Mouse (Mus musculus): ENCODE measurements around the gene Sidt1. TPM values are rescaled to one million over a fixed set of nuclear protein-coding genes. Genes with fewer than 3 reads are reported as not detected.

Sidt1 gene
- polyA plus RNA-seq, 1 experiment from 2014 or later: not detected

DNA sequence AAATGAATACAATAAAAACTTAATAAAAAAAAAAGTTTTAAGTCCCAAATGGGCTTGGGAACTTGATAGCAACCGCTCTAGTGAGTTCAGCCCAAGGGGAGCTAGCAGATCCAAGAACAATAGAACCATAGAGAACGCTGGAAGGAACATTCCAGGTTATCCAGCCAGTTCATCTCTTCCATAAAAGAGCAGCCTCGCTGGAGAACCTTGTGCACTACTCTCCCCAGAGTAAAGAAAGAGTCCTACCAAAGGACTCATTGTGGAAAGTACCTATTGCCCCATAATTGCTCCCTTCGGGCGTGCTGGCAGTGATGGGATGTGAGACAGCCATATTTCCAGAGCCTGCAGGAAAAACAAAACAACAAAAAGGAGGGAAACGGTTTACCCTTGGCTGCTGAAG, 63.4 kb downstream of the Sidt1 start:
- no peaks in the 10 kb centered on the region for H3K9me3 ChIP-seq (replicated peaks; ENCODE audit: control insufficient read depth, low read length)
- H3K27ac ChIP-seq (ENCODE audit: low read depth, low read length): no peak overlapping the region
- H3K4me3 ChIP-seq (ENCODE audit: low read depth, low read length): no peak overlapping the region
- H3K36me3 ChIP-seq (ENCODE audit: control insufficient read depth, insufficient read depth, low read length): no peaks in the 10 kb centered on the region
- no peak overlapping the region for H3K9ac ChIP-seq (ENCODE audit: low read depth, low read length)
- H3K27me3 ChIP-seq (ENCODE audit: control insufficient read depth, insufficient read depth, low read length): no peaks in the 10 kb centered on the region
- 71% methylated on average over 6 of the region's 6 CpGs for whole genome bisulfite sequencing (ENCODE audit: insufficient replicate concordance)
- no peak for ATAC-seq (replicated peaks; ENCODE audit: insufficient number of reproducible peaks, low FRiP score, low TSS enrichment)
- H3K4me1 ChIP-seq (ENCODE audit: control insufficient read depth, insufficient read depth, low read length): no peaks in the 10 kb centered on the region
- H3K4me2 ChIP-seq: no peak overlapping the region

DNA sequence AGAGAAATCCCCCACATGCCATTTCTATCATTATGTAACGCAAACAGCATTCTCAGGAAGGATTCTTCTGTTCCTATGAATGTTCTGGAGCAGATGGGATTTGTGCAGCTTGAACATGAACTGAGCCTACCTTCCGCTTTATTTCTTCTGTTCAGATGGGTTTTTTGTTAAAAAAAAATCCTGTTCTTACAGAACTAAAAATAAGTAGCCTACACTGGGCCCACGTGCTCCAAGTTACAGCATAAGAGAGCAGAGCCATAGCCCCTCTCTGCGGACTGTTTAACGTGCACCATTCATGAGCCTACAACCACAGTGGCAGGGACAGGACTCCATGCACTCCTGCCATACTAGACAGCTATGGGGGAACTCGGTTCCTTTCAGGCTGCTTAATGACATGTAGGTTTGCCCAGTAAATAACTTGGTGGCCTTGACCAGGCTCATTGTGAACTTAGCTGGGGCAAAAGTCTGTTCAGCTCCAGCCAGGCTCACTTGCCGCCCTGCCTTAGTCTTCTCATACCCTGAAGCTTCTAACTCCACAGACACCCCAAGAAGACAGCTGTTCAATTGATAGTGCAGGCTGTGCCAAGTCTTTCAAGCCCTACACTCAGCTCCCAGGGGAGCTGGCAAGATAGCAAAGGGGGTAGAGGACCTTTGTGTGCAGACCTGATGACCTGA, 64.3 kb downstream of the Sidt1 start:
- 85% methylated on average over 7 of the region's 7 CpGs for WGBS (ENCODE audit: insufficient replicate concordance)
- no peak overlapping the region for H3K4me3 ChIP-seq (ENCODE audit: low read depth, low read length)
- ATAC-seq (replicated peaks; ENCODE audit: insufficient number of reproducible peaks, low FRiP score, low TSS enrichment): no peak

DNA sequence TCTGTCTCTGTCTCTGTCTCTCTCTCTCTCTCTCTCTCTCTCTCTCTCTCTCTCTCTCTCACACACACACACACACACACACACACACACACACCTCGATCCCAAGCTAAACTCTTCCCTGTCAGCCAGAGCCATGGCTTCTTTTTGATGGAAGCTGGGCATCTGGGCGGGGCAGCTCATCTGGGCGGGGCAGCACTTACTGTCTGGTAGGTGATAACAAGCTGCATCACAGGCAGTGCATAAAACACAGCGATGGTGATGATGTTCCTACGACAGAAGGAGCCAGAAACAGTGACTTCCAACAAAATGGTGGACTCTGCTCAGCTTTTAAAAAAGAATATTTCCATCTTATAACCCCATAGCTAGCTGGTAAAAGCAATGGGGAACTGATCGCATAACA, 67.4 kb downstream of the Sidt1 start:
- Histone ChIP-seq H3K9me3 (replicated peaks; ENCODE audit: control insufficient read depth, low read length) (no peaks in the 10 kb centered on the region), H3K36me3 (ENCODE audit: control insufficient read depth, insufficient read depth, low read length) (no peaks in the 10 kb centered on the region), H3K9ac (ENCODE audit: low read depth, low read length) (no peak overlapping the region), H3K4me1 (ENCODE audit: control insufficient read depth, insufficient read depth, low read length) (no peaks in the 10 kb centered on the region), H3K27me3 (ENCODE audit: control insufficient read depth, insufficient read depth, low read length) (no peaks in the 10 kb centered on the region), H3K4me2 (no peak overlapping the region), H3K4me3 (ENCODE audit: low read depth, low read length) (no peak overlapping the region), H3K27ac (ENCODE audit: low read depth, low read length) (no peak overlapping the region)
- 76% methylated on average over 6 of the region's 6 CpGs for WGBS (ENCODE audit: insufficient replicate concordance)
- no peak for ATAC-seq (replicated peaks; ENCODE audit: insufficient number of reproducible peaks, low FRiP score, low TSS enrichment)

More for the DNA sequence above, 64.3 kb downstream of the Sidt1 start:
- H3K4me2 ChIP-seq: no peak overlapping the region
- H3K9ac ChIP-seq (ENCODE audit: low read depth, low read length): no peak overlapping the region
- no peaks in the 10 kb centered on the region for H3K27me3 ChIP-seq (ENCODE audit: control insufficient read depth, insufficient read depth, low read length)
- H3K9me3 ChIP-seq (replicated peaks; ENCODE audit: control insufficient read depth, low read length): no peaks in the 10 kb centered on the region
- no peaks in the 10 kb centered on the region for H3K36me3 ChIP-seq (ENCODE audit: control insufficient read depth, insufficient read depth, low read length)
- no peak overlapping the region for H3K27ac ChIP-seq (ENCODE audit: low read depth, low read length)
- H3K4me1 ChIP-seq (ENCODE audit: control insufficient read depth, insufficient read depth, low read length): no peaks in the 10 kb centered on the region

DNA sequence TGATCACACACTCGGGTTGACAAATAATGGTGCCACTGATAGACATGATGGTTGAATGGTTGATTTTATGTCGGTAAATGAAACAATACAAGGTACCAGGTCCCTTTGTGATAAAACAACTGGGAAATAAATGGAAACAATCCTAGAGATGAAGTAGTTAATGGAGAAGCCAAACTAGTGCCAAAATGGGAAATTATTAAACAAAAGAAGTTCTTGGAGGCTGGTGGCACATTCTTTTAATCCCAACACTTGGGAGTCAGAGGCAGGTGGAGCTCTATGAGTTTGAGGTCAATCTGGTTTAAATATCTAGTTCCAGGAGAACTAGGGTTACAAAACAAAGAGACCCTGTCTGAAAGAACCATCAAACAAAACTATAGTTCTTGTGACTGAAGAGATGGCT, 68.1 kb downstream of the Sidt1 start:
- Histone ChIP-seq H3K36me3 (ENCODE audit: control insufficient read depth, insufficient read depth, low read length) (no peaks in the 10 kb centered on the region), H3K9me3 (replicated peaks; ENCODE audit: control insufficient read depth, low read length) (no peaks in the 10 kb centered on the region), H3K9ac (ENCODE audit: low read depth, low read length) (no peak overlapping the region), H3K4me2 (no peak overlapping the region), H3K4me1 (ENCODE audit: control insufficient read depth, insufficient read depth, low read length) (no peaks in the 10 kb centered on the region), H3K27ac (ENCODE audit: low read depth, low read length) (no peak overlapping the region), H3K4me3 (ENCODE audit: low read depth, low read length) (no peak overlapping the region), H3K27me3 (ENCODE audit: control insufficient read depth, insufficient read depth, low read length) (no peaks in the 10 kb centered on the region)
- WGBS (ENCODE audit: insufficient replicate concordance): 70% methylated on average over 2 of the region's 2 CpGs
- ATAC-seq (replicated peaks; ENCODE audit: insufficient number of reproducible peaks, low FRiP score, low TSS enrichment): no peak

DNA sequence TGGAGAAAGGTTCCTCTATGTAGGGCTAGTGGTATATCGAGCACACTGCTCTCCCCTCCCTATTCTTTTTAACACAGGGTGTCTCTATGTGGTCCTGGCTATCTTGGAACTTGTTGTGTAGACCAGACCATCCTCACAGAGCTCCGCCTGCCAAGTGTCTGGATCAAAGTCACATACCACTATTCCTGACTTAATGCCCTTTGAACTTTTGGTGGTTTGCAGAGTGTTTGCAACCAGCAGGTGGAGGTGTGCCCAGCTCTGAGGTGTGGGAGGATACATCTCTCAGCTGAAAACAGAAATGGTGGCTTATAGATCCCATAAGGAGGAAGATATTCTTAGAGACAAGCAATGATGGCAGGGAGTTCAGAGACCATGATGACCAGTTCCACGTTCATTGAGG, 75.5 kb downstream of the Sidt1 start:
- no peak for ATAC-seq (replicated peaks; ENCODE audit: insufficient number of reproducible peaks, low FRiP score, low TSS enrichment)
- H3K4me3 ChIP-seq (ENCODE audit: low read depth, low read length): no peak overlapping the region
- no peaks in the 10 kb centered on the region for H3K36me3 ChIP-seq (ENCODE audit: control insufficient read depth, insufficient read depth, low read length)
- no peaks in the 10 kb centered on the region for H3K27me3 ChIP-seq (ENCODE audit: control insufficient read depth, insufficient read depth, low read length)
- H3K4me1 ChIP-seq (ENCODE audit: control insufficient read depth, insufficient read depth, low read length): no peaks in the 10 kb centered on the region
- WGBS (ENCODE audit: insufficient replicate concordance): 82% methylated on average over 3 of the region's 3 CpGs
- H3K9ac ChIP-seq (ENCODE audit: low read depth, low read length): no peak overlapping the region
- H3K4me2 ChIP-seq: no peak overlapping the region
- H3K27ac ChIP-seq (ENCODE audit: low read depth, low read length): no peak overlapping the region
- no peaks in the 10 kb centered on the region for H3K9me3 ChIP-seq (replicated peaks; ENCODE audit: control insufficient read depth, low read length)

DNA sequence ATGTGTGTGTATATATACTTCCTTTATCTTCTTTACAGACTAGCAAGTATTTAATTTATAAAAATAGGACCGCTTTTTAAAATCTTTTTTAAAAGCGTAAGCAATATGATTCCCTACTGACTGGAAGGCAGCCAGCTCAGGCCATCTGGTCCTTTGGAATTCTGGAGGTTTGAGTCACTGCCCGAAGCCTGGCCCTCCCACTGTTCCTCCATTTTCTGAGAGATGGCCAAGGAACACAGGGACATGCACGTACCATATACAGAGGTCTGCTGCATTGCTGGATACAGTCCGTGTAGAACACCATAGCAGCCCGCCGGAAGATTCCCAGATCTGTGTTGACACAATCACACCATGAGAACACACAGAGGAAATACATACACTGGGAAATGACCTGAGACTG, 78.3 kb downstream of the Sidt1 start:
- Histone ChIP-seq H3K27ac (ENCODE audit: low read depth, low read length) (no peak overlapping the region), H3K4me2 (no peak overlapping the region), H3K9ac (ENCODE audit: low read depth, low read length) (no peak overlapping the region), H3K27me3 (ENCODE audit: control insufficient read depth, insufficient read depth, low read length) (no peaks in the 10 kb centered on the region), H3K36me3 (ENCODE audit: control insufficient read depth, insufficient read depth, low read length) (no peaks in the 10 kb centered on the region), H3K4me3 (ENCODE audit: low read depth, low read length) (no peak overlapping the region), H3K4me1 (ENCODE audit: control insufficient read depth, insufficient read depth, low read length) (no peaks in the 10 kb centered on the region), H3K9me3 (replicated peaks; ENCODE audit: control insufficient read depth, low read length) (no peaks in the 10 kb centered on the region)
- no peak for ATAC-seq (replicated peaks; ENCODE audit: insufficient number of reproducible peaks, low FRiP score, low TSS enrichment)
- 83% methylated on average over 7 of the region's 7 CpGs for WGBS (ENCODE audit: insufficient replicate concordance)

DNA sequence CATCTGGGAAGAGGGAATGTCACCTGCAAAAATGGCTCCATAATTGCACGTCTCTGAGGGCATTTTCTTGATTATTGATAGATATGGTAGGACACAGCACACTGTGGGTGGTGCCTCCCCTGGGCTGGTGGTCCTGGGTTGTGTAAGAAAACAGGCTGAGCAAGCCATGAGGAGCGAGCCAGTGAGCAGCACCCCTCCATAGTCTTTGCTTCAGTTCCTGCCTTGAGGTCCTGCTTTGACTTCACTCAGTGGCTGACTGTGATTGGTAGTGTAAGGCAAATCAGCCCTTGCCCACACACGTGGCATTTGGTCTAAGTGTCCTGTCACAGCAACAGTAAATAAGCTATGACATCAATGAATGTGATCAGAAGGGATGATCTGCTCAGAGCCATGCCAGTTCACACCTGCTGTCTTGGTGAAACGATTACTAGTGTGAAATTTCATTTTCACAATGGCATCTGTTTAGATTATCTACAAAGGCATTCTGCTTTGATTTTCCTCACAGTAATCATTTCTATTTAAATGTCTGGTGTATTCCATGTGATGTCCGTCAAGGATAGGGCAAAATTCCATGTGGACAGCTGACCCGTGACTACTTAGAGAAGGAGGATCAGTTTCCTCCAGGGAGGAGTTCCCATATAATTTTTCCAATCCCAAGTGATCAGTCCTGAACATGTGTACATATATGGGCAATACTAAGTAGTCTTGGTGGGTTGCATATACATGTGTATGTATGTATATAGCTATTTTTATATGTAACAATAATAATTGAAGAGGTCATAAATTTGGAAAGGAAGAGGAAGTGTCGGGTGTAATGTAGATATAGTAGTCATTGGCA, 79.0 kb downstream of the Sidt1 start:
- Histone ChIP-seq H3K27ac (ENCODE audit: low read depth, low read length) (no peak overlapping the region), H3K27me3 (ENCODE audit: control insufficient read depth, insufficient read depth, low read length) (no peaks in the 10 kb centered on the region), H3K4me1 (ENCODE audit: control insufficient read depth, insufficient read depth, low read length) (no peaks in the 10 kb centered on the region), H3K4me2 (no peak overlapping the region), H3K4me3 (ENCODE audit: low read depth, low read length) (no peak overlapping the region), H3K9me3 (replicated peaks; ENCODE audit: control insufficient read depth, low read length) (no peaks in the 10 kb centered on the region), H3K9ac (ENCODE audit: low read depth, low read length) (no peak overlapping the region), H3K36me3 (ENCODE audit: control insufficient read depth, insufficient read depth, low read length) (no peaks in the 10 kb centered on the region)
- no peak for ATAC-seq (replicated peaks; ENCODE audit: insufficient number of reproducible peaks, low FRiP score, low TSS enrichment)
- WGBS (ENCODE audit: insufficient replicate concordance): 75% methylated on average over 7 of the region's 7 CpGs

DNA sequence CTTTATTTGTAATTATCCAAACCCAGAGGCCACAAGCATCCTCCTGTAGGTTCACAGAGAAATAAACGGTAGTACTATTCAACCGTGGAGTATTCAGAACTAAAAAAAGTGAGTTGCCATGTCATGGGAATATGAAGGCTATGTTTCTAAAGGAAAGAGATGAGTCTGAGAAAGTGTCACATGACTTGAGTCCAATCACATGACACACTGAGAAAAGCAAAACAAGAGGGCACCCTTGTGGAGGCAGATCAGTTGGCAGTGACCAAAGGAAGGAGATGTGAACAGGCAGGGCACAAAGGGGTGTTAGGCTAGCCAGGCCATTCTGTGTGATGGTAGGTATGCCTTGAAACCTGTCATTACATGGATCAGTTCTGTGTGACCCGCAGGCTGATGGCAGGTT, 80.3 kb downstream of the Sidt1 start:
- H3K9ac ChIP-seq (ENCODE audit: low read depth, low read length): no peak overlapping the region
- no peak overlapping the region for H3K4me3 ChIP-seq (ENCODE audit: low read depth, low read length)
- no peak overlapping the region for H3K27ac ChIP-seq (ENCODE audit: low read depth, low read length)
- ATAC-seq (replicated peaks; ENCODE audit: insufficient number of reproducible peaks, low FRiP score, low TSS enrichment): no peak
- 88% methylated on average over 3 of the region's 3 CpGs for WGBS (ENCODE audit: insufficient replicate concordance)
- H3K27me3 ChIP-seq (ENCODE audit: control insufficient read depth, insufficient read depth, low read length): no peaks in the 10 kb centered on the region
- no peak overlapping the region for H3K4me2 ChIP-seq
- no peaks in the 10 kb centered on the region for H3K9me3 ChIP-seq (replicated peaks; ENCODE audit: control insufficient read depth, low read length)
- no peaks in the 10 kb centered on the region for H3K36me3 ChIP-seq (ENCODE audit: control insufficient read depth, insufficient read depth, low read length)
- no peaks in the 10 kb centered on the region for H3K4me1 ChIP-seq (ENCODE audit: control insufficient read depth, insufficient read depth, low read length)

DNA sequence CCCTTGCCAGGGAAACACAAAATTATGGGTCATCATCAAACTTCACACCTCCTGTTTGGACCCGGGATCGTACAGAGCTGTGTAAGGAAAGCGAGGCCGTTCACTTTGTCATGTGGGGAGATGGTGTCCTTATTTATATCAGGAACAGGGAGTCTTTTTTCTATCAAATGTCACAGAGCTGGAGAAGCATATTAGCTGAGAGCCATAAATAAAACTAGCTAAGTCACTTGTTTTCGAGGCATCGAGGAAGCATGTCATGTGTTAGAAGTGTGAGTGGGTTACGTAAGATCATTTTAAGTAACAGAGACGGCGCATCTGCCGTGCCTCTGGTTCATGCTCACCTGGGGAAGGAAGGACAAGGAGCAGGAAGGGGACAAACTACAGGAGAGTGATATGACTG, 83.0 kb downstream of the Sidt1 start:
- Histone ChIP-seq H3K36me3 (ENCODE audit: control insufficient read depth, insufficient read depth, low read length) (no peaks in the 10 kb centered on the region), H3K27ac (ENCODE audit: low read depth, low read length) (no peak overlapping the region), H3K4me1 (ENCODE audit: control insufficient read depth, insufficient read depth, low read length) (no peaks in the 10 kb centered on the region), H3K9me3 (replicated peaks; ENCODE audit: control insufficient read depth, low read length) (no peaks in the 10 kb centered on the region), H3K4me3 (ENCODE audit: low read depth, low read length) (no peak overlapping the region), H3K9ac (ENCODE audit: low read depth, low read length) (no peak overlapping the region), H3K27me3 (ENCODE audit: control insufficient read depth, insufficient read depth, low read length) (no peaks in the 10 kb centered on the region), H3K4me2 (no peak overlapping the region)
- ATAC-seq (replicated peaks; ENCODE audit: insufficient number of reproducible peaks, low FRiP score, low TSS enrichment): no peak
- 80% methylated on average over 10 of the region's 10 CpGs for WGBS (ENCODE audit: insufficient replicate concordance)

Data from heart, embryonic 11.5 days (tissue).